Mouse (Mus musculus) hindbrain, embryonic 14.5 days (tissue): ENCODE results near the gene Hrh2. TPM values are rescaled to one million over a fixed set of nuclear protein-coding genes. Genes with fewer than 3 reads are reported as not detected.

Experiments
- ATAC-seq: fragments of 200-750 bp; cut with Nextera tagmentation; 2 replicates; pipeline ENCODE4 v1.8.0; 2017; ENCODE audit warnings: moderate number of reproducible peaks, mild to moderate bottlenecking, moderate TSS enrichment, moderate library complexity; ENCODE audit not compliant: low FRiP score
- DNase-seq: peaks from one replicate; pipeline ENCODE4 v3.0.0-alpha.2; 2015; ENCODE audit warnings: low spot score
- H3K27ac ChIP-seq: fragments of 300-500 bp; sonication (generic); 2 replicates; pipeline ENCODE4 v1.5.1; 2014; ENCODE audit warnings: mild to moderate bottlenecking, moderate library complexity
- H3K27me3 ChIP-seq: fragments of 300-500 bp; sonication (generic); 2 replicates; pipeline ENCODE4 v1.6.1; 2014; ENCODE audit warnings: mild to moderate bottlenecking, low read length, mixed read lengths; ENCODE audit not compliant: control insufficient read depth, insufficient read depth
- H3K36me3 ChIP-seq: fragments of 300-500 bp; sonication (generic); replicated peaks from 2 replicates; pipeline ENCODE4 v1.6.1; 2014; ENCODE audit not compliant: control insufficient read depth, insufficient read depth
- H3K4me1 ChIP-seq: fragments of 300-500 bp; sonication (generic); replicated peaks from 2 replicates; pipeline ENCODE4 v1.6.1; 2014; ENCODE audit warnings: antibody characterized with exemption, low read length, mixed read lengths; ENCODE audit not compliant: control insufficient read depth, insufficient read depth
- H3K4me2 ChIP-seq: fragments of 300-500 bp; sonication (generic); replicated peaks from 2 replicates; pipeline ENCODE4 v1.6.1; 2014; ENCODE audit warnings: mild to moderate bottlenecking, moderate library complexity
- H3K4me3 ChIP-seq: fragments of 300-500 bp; sonication (generic); replicated peaks from 2 replicates; pipeline ENCODE4 v1.5.1; 2014; ENCODE audit warnings: mild to moderate bottlenecking, low read length
- H3K9ac ChIP-seq: fragments of 300-500 bp; sonication (generic); 2 replicates; pipeline ENCODE4 v1.6.1; 2014
- H3K9me3 ChIP-seq: fragments of 300-500 bp; sonication (generic); 2 replicates; pipeline ENCODE4 v1.6.1; 2016; ENCODE audit warnings: low read length; ENCODE audit not compliant: control insufficient read depth
- WGBS: fragments of 180-500 bp; shearing (Covaris S2); extraction: QIAGEN DNeasy Blood & Tissue Kit; methylation state at CpG from one replicate; pipeline ENCODE4 v1.1.7; 2014; 5-methylcytosine and 5-hydroxymethylcytosine counted together
- polyA plus RNA-seq: library from polyadenylated mRNA; unstranded; fragments of >200 nt; fragmentation: Nextera tagmentation; extraction: Ambion mirVana; gene quantifications from 2 replicates; pipeline ENCODE4 v1.2.1, GENCODE M21; 2014

Hrh2 gene
- polyA plus RNA-seq, 1 experiment from 2014 or later, result 0.76 TPM

DNA sequence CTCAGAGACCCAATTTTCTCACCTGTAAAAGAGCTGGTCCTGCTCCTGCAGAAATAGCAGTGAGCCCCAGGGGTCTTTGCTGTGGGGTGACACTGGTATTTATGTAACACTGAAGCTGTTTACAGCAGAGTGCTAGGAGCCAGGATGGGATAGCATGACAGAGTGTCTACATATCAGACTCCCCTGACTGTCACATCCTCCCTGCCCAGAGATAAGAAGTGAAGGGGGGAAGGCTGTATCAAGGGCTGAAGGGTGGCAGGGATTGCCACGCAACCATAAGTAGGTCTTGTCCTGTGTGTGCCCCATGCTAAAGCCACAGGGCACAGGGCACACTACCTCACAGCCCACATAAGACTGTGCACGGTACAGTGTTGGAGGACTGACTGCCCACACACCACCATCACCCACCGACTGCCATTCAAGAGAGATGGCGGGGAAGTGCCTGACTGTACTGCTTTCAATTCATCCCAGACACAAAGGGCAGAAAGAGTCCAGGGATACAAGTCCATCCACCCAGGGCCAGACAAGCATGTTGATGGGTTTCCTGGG, 29.8 kb downstream of the Hrh2 start:
- no peaks in the 10 kb centered on the region for H3K27me3 ChIP-seq
- H3K4me2 ChIP-seq, result no peak overlapping the region
- H3K36me3 ChIP-seq, result no peaks in the 10 kb centered on the region
- H3K4me3 ChIP-seq, result no peak overlapping the region
- no peak overlapping the region for H3K27ac ChIP-seq
- H3K9ac ChIP-seq, result no peak overlapping the region
- H3K9me3 ChIP-seq, result no peaks in the 10 kb centered on the region
- ATAC-seq (no peak), DNase-seq (no peak)
- H3K4me1 ChIP-seq, result no peaks in the 10 kb centered on the region
- 68% methylated on average over 4 of the region's 4 CpGs for whole genome bisulfite sequencing

DNA sequence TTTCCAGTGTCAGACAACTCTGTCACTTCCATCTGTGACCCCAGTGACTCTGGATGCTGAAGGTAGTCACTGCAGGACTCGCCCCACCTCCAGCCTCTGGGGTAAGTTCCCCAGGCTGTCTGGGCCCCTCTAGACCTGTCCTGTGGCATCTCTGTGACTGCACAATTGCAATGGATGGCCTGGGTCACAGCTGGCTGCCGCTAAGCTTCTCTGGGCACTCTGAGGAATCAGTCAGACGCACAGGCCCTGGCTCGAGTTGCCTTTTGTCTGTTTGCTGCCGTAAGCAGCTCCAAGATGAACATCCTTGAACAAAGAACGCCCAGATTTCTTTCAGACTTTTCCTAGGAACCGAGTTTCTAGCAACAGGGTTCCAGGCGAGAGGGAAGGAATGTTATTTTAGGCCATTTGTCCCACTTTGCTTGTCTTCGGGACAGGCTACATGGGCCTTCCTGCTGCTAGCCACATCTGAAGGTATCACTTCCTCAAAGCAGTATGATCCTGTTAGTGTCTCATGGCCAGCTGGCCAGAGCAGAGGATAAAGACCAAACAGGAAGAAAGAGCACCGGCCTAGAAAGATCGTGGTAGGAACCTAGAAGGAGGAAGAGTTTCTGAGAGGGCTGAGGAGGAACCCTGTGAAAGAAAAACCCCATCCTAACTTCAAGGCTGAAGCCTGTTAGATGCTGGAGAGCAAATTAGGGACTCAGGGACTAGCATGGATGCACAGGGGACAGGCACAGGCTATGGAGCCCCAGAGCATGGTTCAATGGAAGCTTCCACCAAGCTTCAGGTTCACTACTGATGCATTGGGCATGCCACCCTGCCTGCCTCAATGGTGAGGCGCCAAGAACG, 31.2 kb downstream of the Hrh2 start:
- H3K9me3 ChIP-seq, result no peaks in the 10 kb centered on the region
- 45% methylated on average over 13 of the region's 13 CpGs for WGBS
- no peak overlapping the region for H3K27ac ChIP-seq
- H3K4me1 ChIP-seq, result no peaks in the 10 kb centered on the region
- H3K4me3 ChIP-seq, result no peak overlapping the region
- H3K9ac ChIP-seq, result no peak overlapping the region
- ATAC-seq (no peak), DNase-seq (no peak)
- no peaks in the 10 kb centered on the region for H3K36me3 ChIP-seq
- H3K4me2 ChIP-seq, result no peak overlapping the region
- H3K27me3 ChIP-seq, result no peaks in the 10 kb centered on the region

DNA sequence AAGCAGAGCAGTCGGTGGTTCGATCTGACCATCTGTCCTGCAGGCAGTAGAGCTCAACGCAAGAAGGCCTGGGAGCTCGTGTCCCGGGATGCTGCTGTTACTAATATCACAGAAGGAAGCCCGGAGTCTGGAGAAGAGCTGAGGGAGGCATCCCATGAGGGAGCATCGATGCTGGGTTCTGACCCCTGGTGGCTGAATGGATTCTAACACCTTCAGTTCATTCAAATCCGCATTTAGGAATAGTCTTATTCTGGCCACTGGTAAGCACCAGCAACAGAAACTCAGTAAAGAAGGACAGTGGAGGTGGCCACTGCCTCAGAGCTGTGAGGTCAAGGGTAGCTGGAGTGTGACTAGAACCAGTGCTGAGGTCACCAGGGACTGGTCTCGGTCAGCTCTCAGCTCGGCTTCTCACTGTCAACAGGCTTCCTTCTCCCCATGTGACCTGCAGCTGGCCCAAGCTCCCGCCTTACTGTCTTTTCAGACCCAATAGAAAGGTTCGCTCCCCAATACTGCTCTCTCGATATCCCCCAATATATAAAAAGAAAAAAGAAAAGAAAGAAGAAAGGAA, 36.1 kb downstream of the Hrh2 start:
- 22% methylated on average over 13 of the region's 13 CpGs for WGBS
- H3K4me2 ChIP-seq, result no peak overlapping the region
- no peaks in the 10 kb centered on the region for H3K36me3 ChIP-seq
- H3K9me3 ChIP-seq, result no peaks in the 10 kb centered on the region
- DNase-seq, result peak; percentile 78
- H3K4me3 ChIP-seq, result no peak overlapping the region
- no peak overlapping the region for H3K9ac ChIP-seq
- H3K4me1 ChIP-seq, result no peaks in the 10 kb centered on the region
- H3K27ac ChIP-seq, result no peak overlapping the region
- no peaks in the 10 kb centered on the region for H3K27me3 ChIP-seq
- ATAC-seq, result no peak

DNA sequence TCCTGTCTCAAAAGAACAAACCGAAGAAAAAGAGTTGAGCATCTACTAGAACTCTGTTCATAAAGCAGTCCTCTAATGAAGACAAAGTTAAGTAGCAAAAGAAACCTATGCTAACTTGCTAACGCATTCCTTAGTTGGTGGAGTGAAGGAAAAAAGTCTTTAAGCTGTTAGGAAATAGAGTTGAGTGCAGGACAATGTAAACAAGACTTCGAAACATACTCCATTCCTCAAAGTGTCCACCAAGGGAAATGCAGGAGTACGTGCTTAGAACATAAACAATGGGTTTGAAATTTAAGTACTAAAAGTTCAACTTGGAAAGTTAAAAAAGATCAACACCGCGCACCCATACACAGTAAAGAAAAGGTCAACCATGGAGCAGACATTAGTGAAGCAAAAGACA, 38.2 kb downstream of the Hrh2 start:
- Histone ChIP-seq H3K27ac (no peak overlapping the region), H3K27me3 (no peaks in the 10 kb centered on the region), H3K4me3 (no peak overlapping the region), H3K4me2 (no peak overlapping the region), H3K36me3 (no peaks in the 10 kb centered on the region), H3K9ac (no peak overlapping the region), H3K9me3 (no peaks in the 10 kb centered on the region), H3K4me1 (no peaks in the 10 kb centered on the region)
- no peak for ATAC-seq
- 89% methylated on average over 6 of the region's 6 CpGs for WGBS
- DNase-seq, result no peak

DNA sequence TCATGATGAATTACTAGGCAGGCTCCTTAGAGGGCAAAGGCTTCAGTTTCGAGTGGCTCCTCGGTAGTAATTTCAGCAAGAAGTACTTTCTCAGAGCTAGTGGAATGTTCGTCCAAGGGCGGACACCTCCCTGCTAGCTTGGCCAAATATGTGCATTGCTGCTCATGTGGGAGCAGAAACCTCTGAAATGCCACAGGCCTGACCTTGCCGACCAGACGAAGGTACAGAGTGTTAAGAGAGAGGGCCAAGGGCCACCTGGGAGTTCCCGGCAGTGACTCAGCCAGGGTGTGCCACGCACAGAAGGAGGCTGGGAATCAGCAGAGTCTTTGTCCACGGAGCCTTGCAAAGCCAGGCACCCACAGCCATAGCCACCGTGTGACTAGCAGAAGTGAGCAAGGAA, 39.9 kb downstream of the Hrh2 start:
- 84% methylated on average over 10 of the region's 10 CpGs for WGBS

DNA sequence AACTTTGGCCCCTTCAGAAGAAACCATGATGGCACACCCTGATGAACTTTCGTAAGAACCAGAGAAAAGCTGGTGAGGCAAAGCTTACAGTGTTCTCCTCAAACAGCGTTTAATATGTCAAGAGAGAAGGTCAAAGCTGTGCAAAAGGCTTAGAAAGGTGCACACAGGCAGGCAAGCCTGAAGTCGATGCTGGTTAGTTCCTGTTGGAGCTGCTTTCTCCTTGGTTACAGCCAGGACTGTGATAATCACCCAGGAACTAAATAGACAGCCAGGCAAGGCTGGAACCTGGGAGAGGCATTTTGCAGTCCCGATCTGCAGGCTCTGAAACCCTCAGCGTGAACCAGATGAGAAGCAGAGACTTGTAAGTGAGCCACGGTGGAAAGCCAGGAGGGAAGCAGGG, 45.6 kb downstream of the Hrh2 start:
- H3K27ac ChIP-seq, result no peak overlapping the region
- no peaks in the 10 kb centered on the region for H3K36me3 ChIP-seq
- WGBS, result 79% methylated on average over 6 of the region's 6 CpGs
- no peak for ATAC-seq
- no peaks in the 10 kb centered on the region for H3K4me1 ChIP-seq
- no peak for DNase-seq
- H3K4me3 ChIP-seq, result no peak overlapping the region
- no peaks in the 10 kb centered on the region for H3K9me3 ChIP-seq
- H3K27me3 ChIP-seq, result no peaks in the 10 kb centered on the region
- H3K9ac ChIP-seq, result no peak overlapping the region
- H3K4me2 ChIP-seq, result no peak overlapping the region

More for the DNA sequence above, 39.9 kb downstream of the Hrh2 start:
- no peaks in the 10 kb centered on the region for H3K4me1 ChIP-seq
- no peaks in the 10 kb centered on the region for H3K36me3 ChIP-seq
- H3K9me3 ChIP-seq, result no peaks in the 10 kb centered on the region
- no peak for DNase-seq
- ATAC-seq, result no peak
- H3K4me3 ChIP-seq, result no peak overlapping the region
- no peak overlapping the region for H3K27ac ChIP-seq
- H3K9ac ChIP-seq, result no peak overlapping the region
- H3K4me2 ChIP-seq, result no peak overlapping the region
- H3K27me3 ChIP-seq, result no peaks in the 10 kb centered on the region

DNA sequence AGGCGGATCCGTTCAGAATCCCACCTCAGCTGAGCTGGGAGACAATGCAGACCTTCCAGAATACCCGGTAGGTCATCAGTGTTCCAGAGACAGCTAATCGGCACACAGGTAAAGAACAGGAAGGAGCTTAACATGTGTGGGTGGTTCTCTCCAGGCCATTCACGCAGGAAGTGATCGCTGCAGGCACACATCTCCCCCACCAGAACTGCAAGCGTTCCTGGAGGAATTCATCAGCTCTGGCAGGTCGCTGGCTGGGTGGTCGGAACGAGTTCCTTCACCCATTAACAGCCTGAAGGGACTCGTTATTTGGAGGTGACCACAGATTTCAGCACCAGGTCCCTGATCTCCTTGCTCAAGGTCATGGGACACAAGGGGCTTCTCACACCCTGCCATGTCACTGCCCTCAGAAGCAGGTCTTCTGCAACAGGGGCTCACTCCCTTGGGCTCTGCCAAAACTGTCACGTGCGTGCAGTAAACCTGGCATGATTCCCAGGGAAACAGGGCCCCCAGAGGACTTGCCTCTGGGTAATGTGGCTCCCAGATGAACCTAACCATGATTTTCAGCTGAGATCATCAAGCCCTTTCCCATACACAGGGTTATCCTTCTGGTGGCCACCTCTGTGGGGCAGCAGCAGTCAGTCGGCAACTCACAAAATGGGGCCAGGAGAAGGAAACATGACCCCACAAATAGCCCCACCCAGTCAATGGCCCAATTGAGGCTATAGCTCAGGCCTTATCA, 46.8 kb downstream of the Hrh2 start:
- Histone ChIP-seq H3K4me3 (no peak overlapping the region), H3K27me3 (no peaks in the 10 kb centered on the region), H3K9ac (no peak overlapping the region), H3K27ac (no peak overlapping the region), H3K4me1 (no peaks in the 10 kb centered on the region), H3K9me3 (no peaks in the 10 kb centered on the region), H3K36me3 (no peaks in the 10 kb centered on the region), H3K4me2 (no peak overlapping the region)
- DNase-seq, result no peak
- ATAC-seq, result no peak
- 50% methylated on average over 14 of the region's 14 CpGs for WGBS

DNA sequence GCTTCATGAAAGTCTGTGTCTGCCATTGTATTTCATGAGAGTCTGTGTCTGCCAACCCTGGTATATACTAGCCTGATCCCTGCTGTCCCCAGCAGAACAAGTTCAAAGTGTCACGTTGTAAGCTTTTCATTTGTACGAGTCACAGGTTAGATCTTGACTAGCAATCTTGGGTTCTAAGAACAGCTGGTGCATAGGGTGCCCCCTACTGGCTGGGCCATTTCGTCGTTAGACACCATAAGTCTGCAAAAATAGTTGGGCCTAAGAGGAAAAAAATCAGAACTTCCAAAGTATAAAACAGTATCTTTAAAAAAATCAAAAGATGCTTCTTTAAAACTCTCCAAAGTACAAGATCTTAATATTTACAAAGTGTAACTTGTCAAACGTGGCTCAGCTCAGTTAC, 50.5 kb downstream of the Hrh2 start:
- no peak overlapping the region for H3K27ac ChIP-seq
- ATAC-seq, result no peak
- no peaks in the 10 kb centered on the region for H3K4me1 ChIP-seq
- H3K36me3 ChIP-seq, result no peaks in the 10 kb centered on the region
- H3K4me3 ChIP-seq, result no peak overlapping the region
- no peak overlapping the region for H3K4me2 ChIP-seq
- no peak for DNase-seq
- H3K9ac ChIP-seq, result no peak overlapping the region
- H3K27me3 ChIP-seq, result no peaks in the 10 kb centered on the region
- WGBS, result 71% methylated on average over 5 of the region's 5 CpGs
- no peaks in the 10 kb centered on the region for H3K9me3 ChIP-seq

DNA sequence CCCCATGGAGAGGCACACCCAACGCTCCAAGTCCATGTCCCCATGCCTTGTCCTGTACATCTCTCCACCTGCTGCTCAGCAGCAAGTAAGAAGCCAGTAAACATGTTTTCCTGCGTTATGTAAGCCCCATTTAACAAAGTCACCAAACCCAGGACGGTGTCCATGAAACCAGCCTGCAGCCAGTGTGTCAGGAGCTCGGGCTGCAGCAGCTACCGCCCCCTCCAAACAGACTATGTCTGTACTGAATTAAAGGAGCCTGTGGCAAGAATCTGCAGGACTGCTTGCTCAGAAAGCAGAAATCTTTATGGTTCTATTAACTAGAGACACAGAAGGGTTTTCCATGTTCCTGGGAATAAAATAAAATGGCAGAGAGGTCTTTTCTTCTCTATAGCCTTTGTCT, 53.3 kb downstream of the Hrh2 start:
- Histone ChIP-seq H3K9ac (no peak overlapping the region), H3K27ac (no peak overlapping the region), H3K36me3 (no peaks in the 10 kb centered on the region), H3K27me3 (no peaks in the 10 kb centered on the region), H3K4me2 (no peak overlapping the region), H3K9me3 (no peaks in the 10 kb centered on the region), H3K4me3 (no peak overlapping the region), H3K4me1 (peaks cover 17% of the 10 kb centered on the region)
- DNase-seq, result no peak
- WGBS, result 69% methylated on average over 5 of the region's 5 CpGs
- no peak for ATAC-seq
